Mouse (Mus musculus): ENCODE results near the gene Usp18.

Gene Usp18

GRCm38 (mm10) chr6:121245127-121246036, at the start of gene Usp18:
TSS of gene Usp18 (plus strand) at chr6:121245906.
- peak; percentile 96 for ATAC-seq (ENCODE audit: low TSS enrichment)

- no peak for ATAC-seq (ENCODE audit: low TSS enrichment)
Measured at GRCm38 (mm10) chr6:121197807-121198365, 47.8 kb upstream of the Usp18 start.

DNA sequence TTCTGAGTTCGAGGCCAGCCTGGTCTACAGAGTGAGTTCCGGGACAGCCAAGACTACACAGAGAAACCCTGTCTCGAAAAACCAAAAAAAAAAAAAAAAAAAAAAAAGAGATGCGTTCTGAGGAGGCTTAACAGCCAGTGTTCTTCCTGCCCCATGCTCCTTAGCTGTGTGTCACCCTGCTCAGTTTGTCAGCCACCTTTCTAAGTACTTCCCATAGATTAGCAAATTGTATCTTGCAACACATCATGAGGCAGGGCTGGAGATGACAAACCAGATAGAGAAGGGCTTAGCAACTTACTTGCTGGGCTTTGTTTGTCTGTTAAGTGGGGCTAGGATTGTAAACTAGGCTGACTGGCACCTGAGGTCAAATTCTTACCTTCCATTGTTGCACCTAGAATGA, 45.2 kb upstream of the Usp18 start:
- no peak for ATAC-seq (ENCODE audit: low TSS enrichment)

DNA sequence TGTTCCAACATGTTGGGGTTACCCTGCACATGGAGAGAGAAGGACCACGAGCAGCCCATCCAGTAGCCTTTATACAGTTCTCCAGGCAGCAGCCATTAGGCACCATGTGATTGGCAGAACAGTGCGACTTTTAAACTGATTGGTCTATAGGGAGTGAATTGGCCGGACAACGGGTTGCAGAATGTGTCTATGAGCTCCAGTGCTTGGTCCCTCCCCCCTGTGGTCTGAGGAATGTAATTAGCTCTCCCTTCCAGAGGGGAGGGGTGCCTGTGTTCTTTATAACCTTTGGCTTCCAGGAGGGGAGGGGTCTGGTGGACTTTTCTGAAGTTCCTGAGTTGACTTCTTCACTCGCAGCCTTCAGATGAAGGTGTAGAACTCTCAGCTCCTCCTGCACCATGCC, 43.7 kb upstream of the Usp18 start:
- ATAC-seq (ENCODE audit: low TSS enrichment) = no peak

DNA sequence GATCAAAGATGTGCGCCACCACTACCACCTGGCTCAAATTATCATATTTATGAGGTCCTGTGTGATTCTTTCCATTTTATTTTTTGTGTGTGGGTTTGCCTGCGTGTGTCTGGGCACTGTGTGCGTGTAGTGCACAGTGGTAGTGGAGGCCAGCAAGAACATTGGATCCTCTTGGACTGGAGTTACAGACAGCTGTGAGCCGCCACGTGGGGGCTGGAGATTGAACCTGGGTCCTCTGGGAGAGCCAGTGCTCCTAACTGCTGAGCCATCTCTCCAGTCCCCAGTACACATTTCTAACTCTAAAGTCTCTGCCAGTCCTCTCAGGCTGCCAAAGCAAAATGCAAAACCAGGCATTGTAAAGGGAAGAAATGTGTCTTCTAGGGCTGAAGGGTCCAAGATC, 39.2 kb upstream of the Usp18 start:
- no peak for ATAC-seq (ENCODE audit: low TSS enrichment)

- no peak for ATAC-seq (ENCODE audit: low TSS enrichment)
Measured at GRCm38 (mm10) chr6:121209584-121209983, 36.1 kb upstream of the Usp18 start.

- ATAC-seq (ENCODE audit: low TSS enrichment) = peak; percentile 87
Measured at GRCm38 (mm10) chr6:121210149-121210925, 35.4 kb upstream of the Usp18 start, which contains the start of gene Tuba8. TSS of gene Tuba8 (plus strand) at chr6:121210696.

- peak; percentile 13 for ATAC-seq (ENCODE audit: low TSS enrichment)
Measured at GRCm38 (mm10) chr6:121210926-121211289, 34.8 kb upstream of the Usp18 start.

GRCm38 (mm10) chr6:121211743-121212142, 34.0 kb upstream of the Usp18 start:
- ATAC-seq (ENCODE audit: low TSS enrichment) = no peak

- no peak for ATAC-seq (ENCODE audit: low TSS enrichment)
Measured at GRCm38 (mm10) chr6:121212988-121213387, 32.7 kb upstream of the Usp18 start.

GRCm38 (mm10) chr6:121214221-121214620, 31.5 kb upstream of the Usp18 start:
- no peak for ATAC-seq (ENCODE audit: low TSS enrichment)

GRCm38 (mm10) chr6:121214667-121215330, 30.9 kb upstream of the Usp18 start:
- ATAC-seq (ENCODE audit: low TSS enrichment) = no peak

DNA sequence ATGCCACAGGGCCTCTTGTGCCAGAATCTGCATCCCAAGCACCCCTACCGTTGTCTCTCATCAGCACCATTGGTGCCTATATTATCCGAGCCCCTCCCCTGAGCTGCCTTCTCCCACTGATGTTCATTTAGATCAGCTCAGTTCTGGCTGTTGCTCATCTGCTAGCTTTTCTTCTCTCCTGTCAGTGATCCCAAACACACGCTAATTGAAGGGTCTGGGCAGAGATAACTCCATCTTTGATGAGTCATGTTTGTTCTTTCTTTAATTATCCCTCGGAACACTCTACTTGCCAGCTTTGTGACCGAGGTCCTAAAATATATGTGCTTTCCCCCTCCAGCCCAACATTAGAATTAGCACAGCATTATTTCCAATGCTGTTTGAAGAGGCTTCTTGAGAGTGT, 30.4 kb upstream of the Usp18 start:
- ATAC-seq (ENCODE audit: low TSS enrichment) = no peak

DNA sequence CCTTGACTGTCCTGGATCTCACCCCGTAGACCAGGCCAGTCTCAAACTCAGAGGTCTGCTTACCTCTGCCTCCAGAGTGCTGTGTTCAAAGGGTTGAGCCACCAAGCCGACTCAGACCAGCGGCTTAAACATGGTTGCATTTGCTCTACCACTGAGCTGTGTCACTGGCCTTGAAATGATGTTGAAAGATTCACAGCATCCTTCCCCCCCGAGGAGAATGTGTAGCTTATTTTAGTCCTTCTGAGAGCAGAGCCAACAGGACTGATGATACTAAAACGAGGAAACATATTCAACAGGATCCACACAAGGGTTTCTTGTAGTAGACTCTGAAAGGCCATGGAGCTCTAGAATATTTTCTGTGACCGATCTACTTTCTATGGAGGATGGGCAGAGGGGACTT, 29.8 kb upstream of the Usp18 start:
- ATAC-seq (ENCODE audit: low TSS enrichment) = peak; percentile 43

DNA sequence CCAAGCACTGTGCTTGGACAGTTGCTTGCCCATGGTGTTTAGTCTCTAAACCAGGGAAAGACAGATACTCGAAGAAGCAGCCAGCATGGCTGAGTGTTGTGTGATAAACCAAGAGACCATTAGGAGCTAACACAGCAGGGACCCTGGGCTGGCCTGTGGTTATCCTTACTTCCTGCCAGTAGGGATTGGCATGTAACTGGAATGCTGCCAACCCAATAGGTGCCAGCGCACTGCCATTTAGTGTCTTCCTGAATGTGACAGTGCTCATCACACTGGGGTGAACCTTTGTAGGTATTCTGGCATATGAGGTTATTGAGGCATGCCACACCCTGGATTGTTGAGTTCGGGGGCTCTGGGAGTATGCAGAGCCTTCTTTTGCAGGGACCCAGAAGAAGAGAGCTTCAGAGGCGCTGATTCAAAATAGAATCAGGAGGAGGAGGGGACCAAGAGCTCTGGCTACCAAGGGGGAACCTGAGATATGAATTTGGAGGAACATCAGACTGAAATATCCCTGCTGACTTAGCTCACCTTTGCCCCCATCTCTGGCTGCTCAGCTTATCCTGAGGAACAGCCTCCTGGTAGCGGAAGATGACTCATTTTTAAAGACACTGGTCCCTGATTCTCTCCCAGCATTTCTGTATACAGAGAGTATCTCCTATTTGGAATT, 29.0 kb upstream of the Usp18 start:
- peak; percentile 13 for ATAC-seq (ENCODE audit: low TSS enrichment)

DNA sequence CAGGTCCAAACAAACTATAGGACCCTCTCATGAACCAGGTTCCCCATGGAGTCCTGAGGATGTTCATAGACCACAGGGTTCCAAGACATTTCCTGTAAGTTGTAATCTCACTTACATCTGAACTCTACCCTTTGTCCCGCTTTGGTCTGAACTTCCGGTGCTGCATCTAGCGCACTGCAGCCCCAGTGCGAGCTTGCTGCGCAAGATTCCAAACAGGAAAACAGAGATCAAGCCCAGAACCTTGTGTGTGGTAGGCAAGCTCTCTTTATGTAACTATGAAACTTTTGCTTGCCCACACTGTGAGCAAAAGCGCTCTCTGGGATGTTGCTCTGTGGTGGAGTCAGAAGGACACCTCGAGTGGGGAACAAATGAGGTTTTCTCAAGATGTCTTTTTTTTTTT, 27.7 kb upstream of the Usp18 start:
- no peak for ATAC-seq (ENCODE audit: low TSS enrichment)

DNA sequence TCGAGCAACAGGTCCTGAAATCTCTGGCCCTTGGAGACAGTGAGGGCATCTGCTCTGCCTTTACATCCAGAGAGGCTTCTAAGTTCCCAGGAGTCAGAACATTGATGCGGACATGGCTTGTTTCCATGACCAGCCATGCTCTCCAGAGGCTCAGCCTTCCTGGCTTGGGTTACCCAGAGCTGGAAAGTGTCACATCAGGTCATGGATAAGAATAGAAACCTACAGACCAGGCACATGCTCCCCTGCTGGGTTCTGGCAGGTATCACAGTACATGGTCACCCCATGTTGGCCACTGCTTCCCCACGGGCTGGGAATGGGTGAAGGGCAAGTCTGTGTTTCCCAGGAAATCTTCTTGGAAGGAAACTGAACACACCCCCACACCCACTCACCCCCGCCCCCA, 26.3 kb upstream of the Usp18 start:
- no peak for ATAC-seq (ENCODE audit: low TSS enrichment)

- ATAC-seq (ENCODE audit: low TSS enrichment) = no peak
Measured at GRCm38 (mm10) chr6:121220181-121220580, 25.5 kb upstream of the Usp18 start.

- ATAC-seq (ENCODE audit: low TSS enrichment) = no peak
Measured at GRCm38 (mm10) chr6:121221876-121222597, 23.7 kb upstream of the Usp18 start.

GRCm38 (mm10) chr6:121223001-121223400, 22.7 kb upstream of the Usp18 start:
- no peak for ATAC-seq (ENCODE audit: low TSS enrichment)

DNA sequence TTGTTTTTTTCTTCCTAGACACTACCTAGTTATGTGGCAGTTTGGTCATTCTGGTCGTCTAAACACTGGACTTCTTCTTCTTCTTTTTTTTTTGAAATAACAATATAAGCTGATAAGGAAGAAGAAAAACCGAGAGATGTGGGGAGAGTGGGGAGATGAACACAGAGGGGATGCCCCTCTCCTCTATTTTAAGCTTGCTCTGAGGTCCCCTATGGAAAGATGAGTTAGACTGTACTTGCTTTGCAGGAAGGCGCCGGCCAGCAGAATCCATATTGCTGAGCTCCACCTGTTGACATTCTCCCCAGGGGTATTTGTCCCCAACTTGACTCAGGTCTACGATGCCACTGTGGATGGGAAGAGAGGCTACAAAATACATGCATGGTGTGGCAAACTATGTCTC, 21.6 kb upstream of the Usp18 start:
- no peak for ATAC-seq (ENCODE audit: low TSS enrichment)

All from frontal cortex, adult (tissue).